Mouse (Mus musculus): ENCODE results near the gene Olfr560. TPM values are rescaled to one million over a fixed set of nuclear protein-coding genes. Genes with fewer than 3 reads are reported as not detected.

Olfr560 gene
- not detected in 2 replicates for polyA plus RNA-seq (2015; fragmentation: Nextera tagmentation; extraction: Ambion mirVana)

- ATAC-seq: no peak
- WGBS: 81% methylated on average over 4 of the region's 4 CpGs
- Histone ChIP-seq H3K4me1 (ENCODE audit: control insufficient read depth, insufficient read depth, low read depth, low read length) (no peaks in the 10 kb centered on the region), H3K9ac (ENCODE audit: low read depth, low read length) (no peak within 1 kb of the TSS), H3K27ac (ENCODE audit: low read depth, low read length) (no peak within 1 kb of the TSS), H3K4me2 (ENCODE audit: low read length) (no peak within 1 kb of the TSS), H3K27me3 (replicated peaks; ENCODE audit: control insufficient read depth, insufficient read depth, low read length) (no peaks in the 10 kb centered on the region), H3K9me3 (ENCODE audit: control insufficient read depth, low read length) (no peaks in the 10 kb centered on the region), H3K36me3 (ENCODE audit: control insufficient read depth, insufficient read depth, low read length) (no peaks in the 10 kb centered on the region), H3K4me3 (ENCODE audit: low read length) (no peak within 1 kb of the TSS)
These were observed at the start of gene Olfr560, which contains the start of gene Olfr78 for GRCm38 (mm10) chr7:102759266-102759665. Olfr560 (minus strand) TSS chr7:102759366. Olfr78 (minus strand) TSS chr7:102759471.

DNA sequence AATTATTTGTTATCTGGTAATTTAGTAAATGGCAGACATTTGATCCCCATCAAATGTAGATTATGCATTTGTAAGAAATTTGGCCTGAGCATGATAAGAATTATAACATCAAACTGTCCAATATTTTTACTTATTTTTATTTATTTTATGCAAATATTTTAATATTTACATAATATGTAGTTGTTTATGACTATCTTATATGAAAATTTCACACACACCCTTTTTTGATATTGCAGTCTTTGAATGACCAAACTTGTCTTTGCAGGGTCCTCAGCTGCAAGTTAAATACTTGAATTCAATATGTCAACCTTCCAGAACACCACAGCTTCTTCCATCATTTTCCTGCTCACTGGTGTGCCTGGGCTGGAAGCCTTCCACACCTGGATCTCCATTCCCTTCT, 44.0 kb upstream of the Olfr560 start, which contains the start of gene Olfr564:
Olfr564 (plus strand) TSS at position 301 of the 400 bp plus-strand sequence.
- Histone ChIP-seq H3K27me3 (replicated peaks; ENCODE audit: control insufficient read depth, insufficient read depth, low read length) (no peaks in the 10 kb centered on the region), H3K9me3 (ENCODE audit: control insufficient read depth, low read length) (no peaks in the 10 kb centered on the region), H3K4me2 (ENCODE audit: low read length) (no peak within 1 kb of the TSS), H3K9ac (ENCODE audit: low read depth, low read length) (no peak within 1 kb of the TSS), H3K27ac (ENCODE audit: low read depth, low read length) (no peak within 1 kb of the TSS), H3K4me3 (ENCODE audit: low read length) (no peak within 1 kb of the TSS), H3K36me3 (ENCODE audit: control insufficient read depth, insufficient read depth, low read length) (no peaks in the 10 kb centered on the region), H3K4me1 (ENCODE audit: control insufficient read depth, insufficient read depth, low read depth, low read length) (no peaks in the 10 kb centered on the region)
- no peak for ATAC-seq

- Histone ChIP-seq H3K9ac (ENCODE audit: low read depth, low read length) (no peak within 1 kb of the TSS), H3K27ac (ENCODE audit: low read depth, low read length) (no peak within 1 kb of the TSS), H3K4me3 (ENCODE audit: low read length) (no peak within 1 kb of the TSS), H3K27me3 (replicated peaks; ENCODE audit: control insufficient read depth, insufficient read depth, low read length) (no peaks in the 10 kb centered on the region), H3K9me3 (ENCODE audit: control insufficient read depth, low read length) (no peaks in the 10 kb centered on the region), H3K4me2 (ENCODE audit: low read length) (no peak within 1 kb of the TSS), H3K36me3 (ENCODE audit: control insufficient read depth, insufficient read depth, low read length) (no peaks in the 10 kb centered on the region), H3K4me1 (ENCODE audit: control insufficient read depth, insufficient read depth, low read depth, low read length) (no peaks in the 10 kb centered on the region)
- ATAC-seq: no peak
- 72% methylated on average over 2 of the region's 2 CpGs for WGBS
These were observed 11.8 kb upstream of the Olfr560 start, which contains the start of gene Olfr561 for GRCm38 (mm10) chr7:102770921-102771320. Olfr561 (plus strand) TSS chr7:102771221.

- H3K9ac ChIP-seq (ENCODE audit: low read depth, low read length): no peak overlapping the region
- H3K27me3 ChIP-seq (replicated peaks; ENCODE audit: control insufficient read depth, insufficient read depth, low read length): no peaks in the 10 kb centered on the region
- H3K36me3 ChIP-seq (ENCODE audit: control insufficient read depth, insufficient read depth, low read length): no peaks in the 10 kb centered on the region
- H3K9me3 ChIP-seq (ENCODE audit: control insufficient read depth, low read length): no peaks in the 10 kb centered on the region
- H3K4me2 ChIP-seq (ENCODE audit: low read length): no peak overlapping the region
- H3K4me3 ChIP-seq (ENCODE audit: low read length): no peak overlapping the region
- H3K4me1 ChIP-seq (ENCODE audit: control insufficient read depth, insufficient read depth, low read depth, low read length): no peaks in the 10 kb centered on the region
- no peak overlapping the region for H3K27ac ChIP-seq (ENCODE audit: low read depth, low read length)
- no peak for ATAC-seq
- 42% methylated on average over 1 of the region's 1 CpGs for WGBS
These were observed 7.1 kb downstream of the Olfr560 start for GRCm38 (mm10) chr7:102752086-102752485.

DNA sequence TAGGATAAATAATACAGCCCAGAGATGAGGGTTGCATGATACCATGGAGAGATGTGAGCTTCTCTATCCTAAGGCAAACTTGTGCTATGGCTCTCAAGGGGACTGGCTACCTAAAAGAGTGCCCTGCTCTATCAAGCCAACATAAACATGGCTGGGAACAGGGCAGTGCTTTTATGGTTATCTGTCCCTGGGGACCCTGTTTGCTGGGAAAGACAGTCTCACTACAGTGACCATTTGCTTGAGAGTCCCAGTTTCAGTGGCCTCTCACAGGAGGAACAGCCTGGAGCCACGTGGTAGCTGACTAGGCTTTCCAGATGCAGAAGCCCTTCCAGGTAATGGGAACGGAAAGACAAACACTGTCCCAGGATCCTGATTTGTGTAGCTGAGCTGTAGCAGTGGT, 21.5 kb downstream of the Olfr560 start:
- WGBS: 60% methylated on average over 2 of the region's 2 CpGs
- Histone ChIP-seq H3K36me3 (ENCODE audit: control insufficient read depth, insufficient read depth, low read length) (no peaks in the 10 kb centered on the region), H3K9ac (ENCODE audit: low read depth, low read length) (no peak overlapping the region), H3K27ac (ENCODE audit: low read depth, low read length) (no peak overlapping the region), H3K4me1 (ENCODE audit: control insufficient read depth, insufficient read depth, low read depth, low read length) (no peaks in the 10 kb centered on the region), H3K4me3 (ENCODE audit: low read length) (no peak overlapping the region), H3K9me3 (ENCODE audit: control insufficient read depth, low read length) (no peaks in the 10 kb centered on the region), H3K27me3 (replicated peaks; ENCODE audit: control insufficient read depth, insufficient read depth, low read length) (no peaks in the 10 kb centered on the region), H3K4me2 (ENCODE audit: low read length) (no peak overlapping the region)
- ATAC-seq: no peak

DNA sequence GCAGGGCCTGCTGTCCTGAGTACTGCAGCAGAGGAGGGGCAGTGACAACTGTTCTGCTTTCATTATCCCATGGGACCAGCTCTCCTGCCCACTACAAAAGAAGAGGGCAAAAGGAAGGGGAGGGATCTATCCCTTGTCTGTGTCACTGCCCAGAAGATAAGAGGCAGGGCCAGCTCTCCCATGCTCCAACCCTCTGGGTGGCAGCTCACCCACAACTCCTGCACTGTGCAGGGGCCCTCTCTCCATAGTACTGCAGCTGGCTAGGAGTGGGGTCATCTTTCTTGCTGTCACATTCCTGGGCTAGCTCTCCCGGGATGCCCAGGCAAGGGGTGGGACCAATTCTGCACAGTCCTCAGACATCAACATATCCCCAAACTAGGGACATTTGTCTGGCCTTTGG, 25.4 kb downstream of the Olfr560 start:
- H3K9me3 ChIP-seq (ENCODE audit: control insufficient read depth, low read length): no peaks in the 10 kb centered on the region
- ATAC-seq: no peak
- no peaks in the 10 kb centered on the region for H3K27me3 ChIP-seq (replicated peaks; ENCODE audit: control insufficient read depth, insufficient read depth, low read length)
- H3K4me3 ChIP-seq (ENCODE audit: low read length): no peak overlapping the region
- H3K4me1 ChIP-seq (ENCODE audit: control insufficient read depth, insufficient read depth, low read depth, low read length): no peaks in the 10 kb centered on the region
- no peak overlapping the region for H3K9ac ChIP-seq (ENCODE audit: low read depth, low read length)
- H3K27ac ChIP-seq (ENCODE audit: low read depth, low read length): no peak overlapping the region
- no peaks in the 10 kb centered on the region for H3K36me3 ChIP-seq (ENCODE audit: control insufficient read depth, insufficient read depth, low read length)
- no peak overlapping the region for H3K4me2 ChIP-seq (ENCODE audit: low read length)
- 52% methylated on average over 1 of the region's 1 CpGs for WGBS

- Histone ChIP-seq H3K27me3 (replicated peaks; ENCODE audit: control insufficient read depth, insufficient read depth, low read length) (no peaks in the 10 kb centered on the region), H3K4me1 (ENCODE audit: control insufficient read depth, insufficient read depth, low read depth, low read length) (no peaks in the 10 kb centered on the region), H3K9ac (ENCODE audit: low read depth, low read length) (no peak within 1 kb of the TSS), H3K4me2 (ENCODE audit: low read length) (no peak within 1 kb of the TSS), H3K9me3 (ENCODE audit: control insufficient read depth, low read length) (no peaks in the 10 kb centered on the region), H3K36me3 (ENCODE audit: control insufficient read depth, insufficient read depth, low read length) (no peaks in the 10 kb centered on the region), H3K4me3 (ENCODE audit: low read length) (no peak within 1 kb of the TSS), H3K27ac (ENCODE audit: low read depth, low read length) (no peak within 1 kb of the TSS)
- ATAC-seq: no peak
These were observed 31.8 kb downstream of the Olfr560 start, which contains the start of gene Olfr559 for GRCm38 (mm10) chr7:102727391-102727790. Olfr559 (minus strand) TSS chr7:102727491.

DNA sequence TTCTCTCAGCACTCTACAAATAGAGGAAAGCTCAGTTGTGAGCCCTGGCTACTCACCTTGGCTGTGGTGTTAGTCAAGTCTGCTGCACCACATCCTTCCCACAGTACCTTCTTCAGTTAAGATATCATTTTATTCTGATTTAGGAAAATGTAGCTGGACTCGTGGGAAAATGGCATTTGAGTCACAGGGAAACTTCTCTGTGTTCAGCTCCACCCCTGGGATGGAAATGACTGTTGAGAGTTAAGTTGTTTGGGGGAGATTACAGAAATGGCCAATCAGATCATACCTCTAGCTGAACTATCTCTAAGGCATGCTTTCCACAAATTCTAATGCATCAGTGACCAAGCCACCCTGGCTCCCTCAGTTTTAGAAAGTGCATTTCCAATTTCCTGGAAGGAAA, 40.2 kb downstream of the Olfr560 start, which contains the start of gene Olfr33:
Olfr33 (minus strand) TSS at position 101 of the 400 bp plus-strand sequence.
- Histone ChIP-seq H3K36me3 (ENCODE audit: control insufficient read depth, insufficient read depth, low read length) (no peaks in the 10 kb centered on the region), H3K4me3 (ENCODE audit: low read length) (no peak within 1 kb of the TSS), H3K4me1 (ENCODE audit: control insufficient read depth, insufficient read depth, low read depth, low read length) (no peaks in the 10 kb centered on the region), H3K9ac (ENCODE audit: low read depth, low read length) (no peak within 1 kb of the TSS), H3K27ac (ENCODE audit: low read depth, low read length) (no peak within 1 kb of the TSS), H3K9me3 (ENCODE audit: control insufficient read depth, low read length) (no peaks in the 10 kb centered on the region), H3K4me2 (ENCODE audit: low read length) (no peak within 1 kb of the TSS), H3K27me3 (replicated peaks; ENCODE audit: control insufficient read depth, insufficient read depth, low read length) (no peaks in the 10 kb centered on the region)
- ATAC-seq: no peak
- WGBS: 44% methylated on average over 1 of the region's 1 CpGs

DNA sequence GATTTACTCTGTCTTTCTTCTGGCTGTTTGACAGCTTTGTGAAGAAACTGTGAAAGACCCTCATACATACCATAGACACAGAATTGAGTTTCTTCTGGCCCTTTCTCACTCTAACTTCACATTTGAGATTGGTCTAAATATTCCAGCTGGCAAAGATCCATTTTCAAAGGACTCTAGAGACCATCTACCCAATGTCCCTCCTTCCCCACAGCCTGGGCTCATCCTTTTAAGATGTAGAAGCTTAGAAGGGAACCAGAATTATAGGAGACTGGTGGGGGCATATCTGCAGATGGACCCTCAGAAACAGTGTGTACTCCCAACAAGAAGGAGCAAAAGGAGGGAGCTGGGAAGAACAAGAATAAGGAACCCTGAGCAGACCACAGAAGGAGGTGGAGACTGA, 57.3 kb downstream of the Olfr560 start, which contains the start of gene Olfr558:
Olfr558 (plus strand) TSS at position 301 of the 400 bp plus-strand sequence.
- Histone ChIP-seq H3K4me2 (ENCODE audit: low read length) (no peak within 1 kb of the TSS), H3K4me1 (ENCODE audit: control insufficient read depth, insufficient read depth, low read depth, low read length) (no peaks in the 10 kb centered on the region), H3K4me3 (ENCODE audit: low read length) (no peak within 1 kb of the TSS), H3K27me3 (replicated peaks; ENCODE audit: control insufficient read depth, insufficient read depth, low read length) (no peaks in the 10 kb centered on the region), H3K9me3 (ENCODE audit: control insufficient read depth, low read length) (no peaks in the 10 kb centered on the region), H3K36me3 (ENCODE audit: control insufficient read depth, insufficient read depth, low read length) (no peaks in the 10 kb centered on the region), H3K9ac (ENCODE audit: low read depth, low read length) (no peak within 1 kb of the TSS), H3K27ac (ENCODE audit: low read depth, low read length) (no peak within 1 kb of the TSS)
- no peak for ATAC-seq
